Comparison of ENCODE assay signal across 8 mouse cellular contexts in genomic region chr2:73059550-73060258, GRCm38 (mm10).
DNase-seq lines count a peak whose midpoint lies in the region; ATAC-seq and TF ChIP-seq lines count a peak whose summit lies in the region.
"Had no signal": no experiment of that assay in that cellular context is flagged by ENCODE, and none has a peak within 500 bp of the region (broad histone marks: within the 10 kb centered on the region; RNA-seq: fewer than 3 reads in every experiment).

No protein-coding gene starts in this region.

- H3K9me3 ChIP-seq in hindbrain, embryonic 14.5 days (ENCODE audit: control insufficient read depth, low read length) = no peaks in the 10 kb centered on the region

- intact Hi-C loops in left cerebral cortex, postnatal 4 days (cut with DNase I) = no loop called here
- intact Hi-C loops in heart, postnatal 14 days (cut with DNase I) = loop anchor here (2.0 to 10.0 kb wide), 3 partner anchors 81 to 542 kb away; no protein-coding TSS in a partner anchor

- 43% methylated on average over 12 of the region's 12 CpGs for WGBS in hindbrain, embryonic 14.5 days

- DNase-seq in left cerebral cortex, postnatal 4 days = peak; percentile 35
- no peak for DNase-seq in left cerebral cortex, adult 11 months (ENCODE audit: low spot score)
- peak; percentile 18 for DNase-seq in Muller cell, postnatal 12 days (ENCODE audit: inconsistent ontology term)
- DNase-seq in cerebellum, adult 9-11 months = peak; percentile 6
- DNase-seq in heart, postnatal 14 days = peak; percentile 57 to 61
- no peak for DNase-seq in hindbrain, embryonic 14.5 days (ENCODE audit: low spot score)

- no peaks in the 10 kb centered on the region for H3K79me2 ChIP-seq in myocyte (ENCODE audit: control insufficient read depth, insufficient read depth)

- no peaks in the 10 kb centered on the region for H3K27me3 ChIP-seq in myocyte (ENCODE audit: control insufficient read depth, insufficient read depth, insufficient read length)
- H3K27me3 ChIP-seq in hindbrain, embryonic 14.5 days (ENCODE audit: control insufficient read depth, insufficient read depth, low read length) = no peaks in the 10 kb centered on the region

- no peak overlapping the region for H3K9ac ChIP-seq in hindbrain, embryonic 14.5 days

- H3K36me3 ChIP-seq in myocyte (ENCODE audit: control insufficient read depth, insufficient read depth) = no peaks in the 10 kb centered on the region
- H3K36me3 ChIP-seq in hindbrain, embryonic 14.5 days (replicated peaks; ENCODE audit: control insufficient read depth, insufficient read depth) = no peaks in the 10 kb centered on the region

- no peak for ATAC-seq in hindbrain, embryonic 14.5 days (ENCODE audit: low FRiP score)

- no peak for TF ChIP-seq POLR2A in myocyte (IDR thresholded peaks at IDR 0.05; ENCODE audit: insufficient read length, low read depth)

- H3K4me1 ChIP-seq in hindbrain, embryonic 14.5 days (replicated peaks; ENCODE audit: control insufficient read depth, insufficient read depth, low read length) = no peaks in the 10 kb centered on the region

- no peak overlapping the region for H3K4me3 ChIP-seq in myocyte
- no peak overlapping the region for H3K4me3 ChIP-seq in hindbrain, embryonic 14.5 days (replicated peaks; ENCODE audit: low read length)
- H3K4me3 ChIP-seq: erythroblast, embryonic 14.5 days had no signal

- no peak overlapping the region for H3K27ac ChIP-seq in hindbrain, embryonic 14.5 days

- peak overlapping the region; percentile 48 for H3K4me2 ChIP-seq in myocyte (ENCODE audit: low read depth)
- H3K4me2 ChIP-seq in hindbrain, embryonic 14.5 days (replicated peaks) = no peak overlapping the region

- no peak overlapping the region for H3ac ChIP-seq in myocyte (ENCODE audit: control insufficient read depth, insufficient read length)

TF ChIP-seq in myocyte, 11 proteins besides CTCF, POLR2A, EP300 and RAD21:
- TF ChIP-seq TCF3 (IDR thresholded peaks at IDR 0.05; ENCODE audit: insufficient read length, low read depth) (peak; percentile 37), SRF (IDR thresholded peaks at IDR 0.05; ENCODE audit: control insufficient read depth, insufficient read length, low read depth) (no peak), MYOD1 (IDR thresholded peaks at IDR 0.05; ENCODE audit: control insufficient read depth in 1 of 3, insufficient read length in 2 of 3, low read depth in 2 of 3) (peak in 2 of 3 experiments; percentile 57 to 86), MYOG (IDR thresholded peaks at IDR 0.05; ENCODE audit: control insufficient read depth in 1 of 3, insufficient read depth in 1 of 3, insufficient read length in 2 of 3, low read depth in 2 of 3) (peak in 1 of 3 experiments; percentile 68), TCF12 (IDR thresholded peaks at IDR 0.05; ENCODE audit: insufficient read depth, poor library complexity, severe bottlenecking) (peak; percentile 58)

Comparison
In these comparisons a context has a peak if more than half of its experiments do, and no peak if none do; other contexts are left out.
1. DNase-seq: peak in left cerebral cortex, postnatal 4 days (single experiment), Muller cell, postnatal 12 days (single experiment), cerebellum, adult 9-11 months (single experiment) and heart, postnatal 14 days (2 of 2); none in left cerebral cortex, adult 11 months (single experiment) and hindbrain, embryonic 14.5 days (single experiment).